Mouse (Mus musculus) thymus, adult 18-20 months (tissue): Measurements from ENCODE around the gene Trpm8.
A peak's percentile ranks its signal among the peaks of the same experiment; 100 is the strongest.

Source experiments
- DNase-seq, 2 experiments: peaks; one replicate each; pipeline ENCODE4 v3.0.0; 2022; ENCODE audit warnings: mixed read lengths in 2 of 2

Gene Trpm8

GRCm38 (mm10) chr1:88277098-88277817 lies at the start of gene Trpm8, which contains the start of gene Hjurp:
Trpm8 (plus strand) TSS chr1:88277661.
Hjurp (minus strand) TSS chr1:88277633.
- DNase-seq = peak; percentile 100

GRCm38 (mm10) chr1:88228121-88228520 lies 49.3 kb upstream of the Trpm8 start:
- DNase-seq = no peak

- DNase-seq = no peak
These were observed 47.9 kb upstream of the Trpm8 start for GRCm38 (mm10) chr1:88229566-88229965.

- peak in 1 of 2 experiments; percentile 9 for DNase-seq
These were observed 47.5 kb upstream of the Trpm8 start for GRCm38 (mm10) chr1:88229986-88230385.

- DNase-seq = peak in 1 of 2 experiments; percentile 6
These were observed 47.0 kb upstream of the Trpm8 start for GRCm38 (mm10) chr1:88230421-88230820.

- DNase-seq = peak in 1 of 2 experiments; percentile 4
These were observed 46.3 kb upstream of the Trpm8 start for GRCm38 (mm10) chr1:88230981-88231802.

GRCm38 (mm10) chr1:88231803-88232499 lies 45.5 kb upstream of the Trpm8 start:
- DNase-seq = no peak

GRCm38 (mm10) chr1:88232664-88233380 lies 44.6 kb upstream of the Trpm8 start:
- DNase-seq = no peak

GRCm38 (mm10) chr1:88233421-88234247 lies 43.8 kb upstream of the Trpm8 start:
- DNase-seq = no peak

GRCm38 (mm10) chr1:88234248-88234610 lies 43.2 kb upstream of the Trpm8 start:
- no peak for DNase-seq

GRCm38 (mm10) chr1:88234646-88235045 lies 42.8 kb upstream of the Trpm8 start:
- no peak for DNase-seq

GRCm38 (mm10) chr1:88235046-88235893 lies 42.2 kb upstream of the Trpm8 start:
- DNase-seq = no peak

GRCm38 (mm10) chr1:88235894-88236415 lies 41.5 kb upstream of the Trpm8 start:
- DNase-seq = no peak

- DNase-seq = no peak
These were observed 40.1 kb upstream of the Trpm8 start for GRCm38 (mm10) chr1:88237311-88237710.

- DNase-seq = no peak
These were observed 38.7 kb upstream of the Trpm8 start for GRCm38 (mm10) chr1:88238771-88239170.

GRCm38 (mm10) chr1:88240072-88240471 lies 37.4 kb upstream of the Trpm8 start:
- DNase-seq = no peak

GRCm38 (mm10) chr1:88240579-88240978 lies 36.9 kb upstream of the Trpm8 start:
- DNase-seq = no peak

- no peak for DNase-seq
These were observed 33.6 kb upstream of the Trpm8 start for GRCm38 (mm10) chr1:88243861-88244260.

GRCm38 (mm10) chr1:88245881-88246280 lies 31.6 kb upstream of the Trpm8 start:
- DNase-seq = no peak

GRCm38 (mm10) chr1:88246386-88246785 lies 31.1 kb upstream of the Trpm8 start:
- no peak for DNase-seq

- no peak for DNase-seq
These were observed 29.8 kb upstream of the Trpm8 start for GRCm38 (mm10) chr1:88247660-88248059.
